Mouse (Mus musculus): ENCODE measurements around the gene Rad23a.

GRCm38 (mm10) chr8:84877297-84878035 lies 37.0 kb upstream of the Rad23a start:
- no peak for TF ChIP-seq CTCF (IDR thresholded peaks at IDR 0.05; ENCODE audit: low read depth)
- no peak for TF ChIP-seq EP300 (optimal IDR thresholded peaks at IDR 0.05)

All from stomach, postnatal 0 days (tissue).